Comparison of ENCODE assay signal across 13 mouse cellular contexts in the genomic region with DNA sequence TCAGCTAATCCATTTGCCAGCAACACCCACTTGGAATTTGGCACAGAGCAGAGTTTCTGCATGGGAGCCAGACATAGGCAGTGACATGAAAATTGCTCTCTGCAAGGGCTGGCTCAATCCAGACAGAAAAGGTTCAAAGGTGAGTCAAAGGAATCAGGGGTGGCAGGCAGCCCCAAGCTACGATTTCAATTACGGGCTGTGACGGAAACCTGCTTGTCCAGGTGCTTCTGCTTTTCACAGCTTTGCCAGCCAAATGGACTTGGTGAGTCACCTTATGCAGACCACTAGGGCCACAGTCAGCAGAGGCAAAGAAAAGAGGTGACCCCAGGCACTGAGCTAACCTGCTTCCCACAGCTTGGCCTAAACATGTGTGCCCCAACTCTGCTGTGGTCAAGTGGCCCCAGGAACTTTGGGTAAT.
A peak's percentile ranks its signal among the peaks of the same experiment; 100 is the strongest.
DNase-seq lines count a peak whose midpoint lies in the region; ATAC-seq and TF ChIP-seq lines count a peak whose summit lies in the region.
"Had no signal": no experiment of that assay in that cellular context is flagged by ENCODE, and none has a peak within 500 bp of the region (broad histone marks: within the 10 kb centered on the region; RNA-seq: fewer than 3 reads in every experiment).

No protein-coding gene starts in this region.

- H3K27me3 ChIP-seq in heart, embryonic 15.5 days = no peaks in the 10 kb centered on the region
- H3K27me3 ChIP-seq in heart, embryonic 12.5 days (replicated peaks) = no peaks in the 10 kb centered on the region
- H3K27me3 ChIP-seq in Patski = peaks cover 9% of the 10 kb centered on the region
- H3K27me3 ChIP-seq in kidney, embryonic 15.5 days = peaks cover 51% of the 10 kb centered on the region
- H3K27me3 ChIP-seq in thymus, adult 2 months (ENCODE audit: control insufficient read depth, insufficient read depth, low read length) = no peaks in the 10 kb centered on the region
- H3K27me3 ChIP-seq: liver, embryonic 15.5 days had no signal

- TF ChIP-seq CTCF in Patski (IDR thresholded peaks at IDR 0.05) = no peak
- TF ChIP-seq CTCF in thymus, adult 2 months (IDR thresholded peaks at IDR 0.05; ENCODE audit: borderline replicate concordance, control insufficient read depth, extremely low read depth, insufficient read depth, low read length, poor library complexity) = no peak

- H3K4me1 ChIP-seq in heart, embryonic 15.5 days (replicated peaks) = no peaks in the 10 kb centered on the region
- H3K4me1 ChIP-seq in heart, embryonic 12.5 days (replicated peaks) = no peaks in the 10 kb centered on the region
- H3K4me1 ChIP-seq in kidney, embryonic 15.5 days = 0 out of 2 replicates have a peak, but pooled peaks cover 3% of the 10 kb centered on the region
- no peaks in the 10 kb centered on the region for H3K4me1 ChIP-seq in thymus, adult 2 months (replicated peaks; ENCODE audit: control insufficient read depth, insufficient read depth, low read length)
- H3K4me1 ChIP-seq: forebrain, embryonic 12.5 days; liver, embryonic 15.5 days had no signal

- in situ Hi-C loops in Patski (cut with MboI; ENCODE audit: low pct_unique_long_range_greater_than_20kb) = no loop called here

- H3K4me2 ChIP-seq in heart, embryonic 15.5 days = no peak overlapping the region
- H3K4me2 ChIP-seq in heart, embryonic 12.5 days = no peak overlapping the region
- no peak overlapping the region for H3K4me2 ChIP-seq in kidney, embryonic 15.5 days
- H3K4me2 ChIP-seq: forebrain, embryonic 12.5 days; hindbrain, embryonic 14.5 days; liver, embryonic 15.5 days had no signal

- no peak overlapping the region for H3K9ac ChIP-seq in heart, embryonic 15.5 days
- H3K9ac ChIP-seq in heart, embryonic 12.5 days = no peak overlapping the region
- no peak overlapping the region for H3K9ac ChIP-seq in kidney, embryonic 15.5 days
- H3K9ac ChIP-seq: forebrain, embryonic 12.5 days; hindbrain, embryonic 14.5 days; liver, embryonic 15.5 days had no signal

- intact Hi-C loops in left cerebral cortex, postnatal 14 days (cut with DNase I) = no loop called here

- H3K9me3 ChIP-seq in heart, embryonic 15.5 days (replicated peaks) = no peaks in the 10 kb centered on the region
- H3K9me3 ChIP-seq in heart, embryonic 12.5 days (replicated peaks) = no peaks in the 10 kb centered on the region
- no peaks in the 10 kb centered on the region for H3K9me3 ChIP-seq in kidney, embryonic 15.5 days (replicated peaks)
- H3K9me3 ChIP-seq: forebrain, embryonic 12.5 days; liver, embryonic 15.5 days had no signal

- no peaks in the 10 kb centered on the region for H3K36me3 ChIP-seq in heart, embryonic 15.5 days
- no peaks in the 10 kb centered on the region for H3K36me3 ChIP-seq in heart, embryonic 12.5 days
- H3K36me3 ChIP-seq in kidney, embryonic 15.5 days = no peaks in the 10 kb centered on the region
- no peaks in the 10 kb centered on the region for H3K36me3 ChIP-seq in thymus, adult 2 months (ENCODE audit: control insufficient read depth, insufficient read depth, low read length)
- H3K36me3 ChIP-seq: forebrain, embryonic 12.5 days; liver, embryonic 15.5 days had no signal

- CTCF ChIA-PET in Patski (lab: Charles Lee) = no interaction called here

- ATAC-seq in heart, embryonic 15.5 days (replicated peaks; ENCODE audit: insufficient number of reproducible peaks, insufficient read depth, low FRiP score, low read depth) = 0 out of 2 replicates have a peak, but pooled peaks have one; percentile 14
- no peak for ATAC-seq in heart, embryonic 12.5 days (ENCODE audit: insufficient number of reproducible peaks, low FRiP score)
- peak; percentile 31 for ATAC-seq in Patski
- peak; percentile 43; the same call in 1 of the 2 replicates for ATAC-seq in kidney, embryonic 15.5 days (replicated peaks; ENCODE audit: low FRiP score)

- H3K4me3 ChIP-seq in heart, embryonic 15.5 days = no peak overlapping the region
- H3K4me3 ChIP-seq in heart, embryonic 12.5 days = no peak overlapping the region
- no peak overlapping the region for H3K4me3 ChIP-seq in kidney, embryonic 15.5 days (replicated peaks)
- no peak overlapping the region for H3K4me3 ChIP-seq in thymus, adult 2 months (ENCODE audit: control insufficient read depth, insufficient read depth, low read length)
- H3K4me3 ChIP-seq: forebrain, embryonic 12.5 days; liver, embryonic 15.5 days; myocyte had no signal

- no peak overlapping the region for H3K27ac ChIP-seq in heart, embryonic 15.5 days
- no peak overlapping the region for H3K27ac ChIP-seq in heart, embryonic 12.5 days (ENCODE audit: poor library complexity, severe bottlenecking)
- H3K27ac ChIP-seq in kidney, embryonic 15.5 days = no peak overlapping the region
- H3K27ac ChIP-seq in thymus, adult 2 months (ENCODE audit: control insufficient read depth, insufficient read depth, low read length) = no peak overlapping the region
- H3K27ac ChIP-seq: forebrain, embryonic 12.5 days; hindbrain, embryonic 14.5 days; liver, embryonic 15.5 days had no signal

- no peak for TF ChIP-seq POLR2A in thymus, adult 2 months (IDR thresholded peaks at IDR 0.05; ENCODE audit: control insufficient read depth, extremely low read depth, insufficient read depth, low read length, poor library complexity)

- WGBS in heart, embryonic 15.5 days = 68% methylated on average over 3 of the region's 3 CpGs
- 84% methylated on average over 3 of the region's 3 CpGs for WGBS in heart, embryonic 12.5 days
- WGBS in kidney, embryonic 15.5 days = 50% methylated on average over 3 of the region's 3 CpGs
- WGBS in thymus, adult 2 months = 90% methylated on average over 3 of the region's 3 CpGs

- POLR2A ChIA-PET in Patski (lab: Charles Lee) = interaction anchor here (0.6 to 0.7 kb wide), 2 partner anchors 79 to 87 kb away, joined by 3 to 4 read pairs; no protein-coding TSS in a partner anchor

- DNase-seq in Patski (ENCODE audit: low read depth, low spot score) (peak; percentile 10), adipocyte (ENCODE audit: low spot score) (no peak)
- DNase-seq in cerebellum, postnatal 14 days = peak; percentile 3 to 10
- no peak for DNase-seq in thymus, adult 2 months
- DNase-seq in left cerebral cortex, postnatal 14 days (ENCODE audit: low spot score in 2 of 2) = no peak
- DNase-seq: adrenal gland, postnatal 14 days had no signal

Comparison
In these comparisons a context has a peak if more than half of its experiments do, and no peak if none do; other contexts are left out.
1. DNase-seq: peak in Patski (single experiment) and cerebellum, postnatal 14 days (2 of 2); none in thymus, adult 2 months (single experiment), adipocyte (single experiment) and left cerebral cortex, postnatal 14 days (0 of 2).